Mouse (Mus musculus) limb, embryonic 11.5 days (tissue): ENCODE measurements around the gene Mms22l. TPM values are rescaled to one million over a fixed set of nuclear protein-coding genes. Genes with fewer than 3 reads are reported as not detected.
"Not testable (repeated sequence)": the region's sequence is repeated elsewhere in the genome, so short reads cannot be mapped to it uniquely, and the experiment has no call there.

Source experiments
- ATAC-seq: fragments of 200-750 bp; cut with Nextera tagmentation; 2 replicates; pipeline ENCODE4 v1.8.0; 2017; ENCODE audit warnings: low read depth; ENCODE audit not compliant: insufficient number of reproducible peaks, low FRiP score, low TSS enrichment
- DNase-seq: peaks from one replicate; pipeline ENCODE4 v3.0.0-alpha.2; 2015; ENCODE audit warnings: low spot score
- H3K27ac ChIP-seq: fragments of 300-500 bp; sonication (generic); replicated peaks from 2 replicates; pipeline ENCODE4 v1.5.1; 2014; ENCODE audit warnings: low read depth, mild to moderate bottlenecking, low read length
- H3K27me3 ChIP-seq: fragments of 300-500 bp; sonication (generic); 2 replicates; pipeline ENCODE4 v1.6.1; 2014; ENCODE audit warnings: mild to moderate bottlenecking, low read length, mixed read lengths; ENCODE audit not compliant: control insufficient read depth, insufficient read depth
- H3K36me3 ChIP-seq: fragments of 300-500 bp; sonication (generic); 2 replicates; pipeline ENCODE4 v1.6.1; 2014; ENCODE audit warnings: mild to moderate bottlenecking, low read length, moderate library complexity, mixed read lengths; ENCODE audit not compliant: control insufficient read depth, insufficient read depth
- H3K4me1 ChIP-seq: fragments of 300-500 bp; sonication (generic); 2 replicates; pipeline ENCODE4 v1.6.1; 2014; ENCODE audit warnings: low read length, mixed read lengths; ENCODE audit not compliant: control insufficient read depth, insufficient read depth
- H3K4me2 ChIP-seq: fragments of 300-500 bp; sonication (generic); 2 replicates; pipeline ENCODE4 v1.6.1; 2014; ENCODE audit warnings: low read depth, mild to moderate bottlenecking, moderate library complexity; ENCODE audit not compliant: severe bottlenecking
- H3K4me3 ChIP-seq: fragments of 300-500 bp; sonication (generic); 2 replicates; pipeline ENCODE4 v1.5.1; 2014; ENCODE audit warnings: low read depth, low read length
- H3K9ac ChIP-seq: fragments of 300-500 bp; sonication (generic); 2 replicates; pipeline ENCODE4 v1.6.1; 2014; ENCODE audit warnings: mild to moderate bottlenecking, low read length
- H3K9me3 ChIP-seq: fragments of 300-500 bp; sonication (generic); 2 replicates; pipeline ENCODE4 v1.6.1; 2016; ENCODE audit warnings: low read length; ENCODE audit not compliant: control insufficient read depth
- whole genome bisulfite sequencing: fragments of 180-500 bp; shearing (Covaris S2); extraction: QIAGEN DNeasy Blood & Tissue Kit; methylation state at CpG from one replicate; pipeline ENCODE4 v1.1.7; 2014; 5-methylcytosine and 5-hydroxymethylcytosine counted together
- polyA plus RNA-seq: library from polyadenylated mRNA; unstranded; fragments of >200 nt; fragmentation: Nextera tagmentation; extraction: Ambion mirVana; gene quantifications from 2 replicates; pipeline ENCODE4 v1.2.1, GENCODE M21; 2014

The Mms22l gene
- polyA plus RNA-seq, 1 experiment from 2014 or later, result 48.6 TPM

- H3K9ac ChIP-seq, result no peak overlapping the region
- 86% methylated on average over 13 of the region's 13 CpGs for WGBS
- H3K9me3 ChIP-seq, result no peaks in the 10 kb centered on the region
- no peak overlapping the region for H3K4me3 ChIP-seq
- no peak overlapping the region for H3K4me2 ChIP-seq
- ATAC-seq, result no peak
- no peaks in the 10 kb centered on the region for H3K36me3 ChIP-seq
- no peaks in the 10 kb centered on the region for H3K4me1 ChIP-seq
- no peak overlapping the region for H3K27ac ChIP-seq
- no peaks in the 10 kb centered on the region for H3K27me3 ChIP-seq
- no peak for DNase-seq
Observed at GRCm38 (mm10) chr4:24625951-24626584, 129.8 kb downstream of the Mms22l start.

- no peaks in the 10 kb centered on the region for H3K9me3 ChIP-seq
- ATAC-seq, result no peak
- H3K27ac ChIP-seq, result no peak overlapping the region
- 86% methylated on average over 4 of the region's 4 CpGs for WGBS
- no peaks in the 10 kb centered on the region for H3K36me3 ChIP-seq
- H3K4me3 ChIP-seq, result no peak overlapping the region
- no peak for DNase-seq
- no peak overlapping the region for H3K4me2 ChIP-seq
- H3K27me3 ChIP-seq, result no peaks in the 10 kb centered on the region
- no peak overlapping the region for H3K9ac ChIP-seq
- H3K4me1 ChIP-seq, result no peaks in the 10 kb centered on the region
Observed at GRCm38 (mm10) chr4:24626686-24627085, 130.4 kb downstream of the Mms22l start.

- Histone ChIP-seq H3K9ac (no peak overlapping the region), H3K4me1 (no peaks in the 10 kb centered on the region), H3K9me3 (no peaks in the 10 kb centered on the region), H3K27ac (no peak overlapping the region), H3K4me3 (no peak overlapping the region), H3K4me2 (no peak overlapping the region), H3K27me3 (no peaks in the 10 kb centered on the region), H3K36me3 (no peaks in the 10 kb centered on the region)
- WGBS, result 60% methylated on average over 1 of the region's 1 CpGs
- ATAC-seq (no peak), DNase-seq (no peak)
Observed at GRCm38 (mm10) chr4:24627871-24628270, 131.6 kb downstream of the Mms22l start.

GRCm38 (mm10) chr4:24630430-24630829 lies 134.2 kb downstream of the Mms22l start:
- Histone ChIP-seq H3K27ac (no peak overlapping the region), H3K9ac (no peak overlapping the region), H3K4me1 (no peaks in the 10 kb centered on the region), H3K9me3 (no peaks in the 10 kb centered on the region), H3K4me3 (no peak overlapping the region), H3K27me3 (no peaks in the 10 kb centered on the region), H3K36me3 (no peaks in the 10 kb centered on the region), H3K4me2 (no peak overlapping the region)
- no peak for ATAC-seq
- WGBS, result 88% methylated on average over 2 of the region's 2 CpGs
- DNase-seq, result no peak

- Histone ChIP-seq H3K27me3 (no peaks in the 10 kb centered on the region), H3K9me3 (no peaks in the 10 kb centered on the region), H3K36me3 (no peaks in the 10 kb centered on the region), H3K4me3 (no peak overlapping the region), H3K9ac (no peak overlapping the region), H3K27ac (no peak overlapping the region), H3K4me2 (no peak overlapping the region), H3K4me1 (no peaks in the 10 kb centered on the region)
- DNase-seq (no peak), ATAC-seq (no peak)
- 77% methylated on average over 9 of the region's 9 CpGs for WGBS
Observed at GRCm38 (mm10) chr4:24631177-24631911, 135.1 kb downstream of the Mms22l start.

- H3K9ac ChIP-seq, result no peak overlapping the region
- H3K4me3 ChIP-seq, result no peak overlapping the region
- no peaks in the 10 kb centered on the region for H3K27me3 ChIP-seq
- no peak for DNase-seq
- 82% methylated on average over 2 of the region's 2 CpGs for WGBS
- no peak for ATAC-seq
- no peaks in the 10 kb centered on the region for H3K4me1 ChIP-seq
- H3K36me3 ChIP-seq, result no peaks in the 10 kb centered on the region
- no peak overlapping the region for H3K4me2 ChIP-seq
- H3K9me3 ChIP-seq, result no peaks in the 10 kb centered on the region
- H3K27ac ChIP-seq, result no peak overlapping the region
Observed at GRCm38 (mm10) chr4:24642306-24642705, 146.1 kb downstream of the Mms22l start.

GRCm38 (mm10) chr4:24644735-24645134 lies 148.5 kb downstream of the Mms22l start:
- H3K4me2 ChIP-seq, H3K4me3 ChIP-seq, H3K36me3 ChIP-seq, H3K9me3 ChIP-seq, DNase-seq, ATAC-seq, H3K27ac ChIP-seq, H3K9ac ChIP-seq, H3K27me3 ChIP-seq, H3K4me1 ChIP-seq: not testable (repeated sequence)
- 92% methylated on average over 6 of the region's 8 CpGs for WGBS
